Comparison of ENCODE assay signal across 22 mouse cellular contexts in the genomic region with DNA sequence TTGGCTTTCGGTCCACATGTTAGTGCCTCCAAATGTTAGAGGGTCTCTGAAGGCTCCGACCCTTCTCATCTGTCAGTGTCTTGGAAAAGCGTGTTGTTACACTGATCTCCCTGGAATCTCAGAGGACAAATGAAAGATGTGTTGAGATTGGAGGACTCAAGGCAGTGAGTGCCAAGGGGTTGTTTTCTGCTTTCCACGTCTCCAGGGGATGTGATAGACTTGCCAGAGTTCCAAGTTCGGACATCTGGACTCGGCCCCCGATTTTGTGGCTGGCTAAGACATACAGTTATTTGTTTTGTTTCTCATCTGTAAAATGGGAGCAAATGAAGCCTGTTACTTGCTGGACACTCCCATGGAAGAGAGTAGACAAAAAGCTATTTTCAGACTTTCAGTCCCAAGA. TPM values are rescaled to one million over a fixed set of nuclear protein-coding genes. Genes with fewer than 3 reads are reported as not detected.
"Had no signal": no experiment of that assay in that cellular context is flagged by ENCODE, and none has a peak within 500 bp of the region (broad histone marks: within the 10 kb centered on the region; RNA-seq: fewer than 3 reads in every experiment).

No protein-coding gene starts in this region.

- H3K4me2 ChIP-seq: lung, embryonic 15.5 days; midbrain, embryonic 11.5 days; midbrain, embryonic 13.5 days; midbrain, embryonic 15.5 days; neural tube, embryonic 13.5 days; neural tube, embryonic 15.5 days; stomach, embryonic 15.5 days had no signal

- H3K9me3 ChIP-seq: lung, embryonic 15.5 days; midbrain, embryonic 13.5 days; midbrain, embryonic 15.5 days; neural tube, embryonic 13.5 days; neural tube, embryonic 15.5 days; stomach, embryonic 15.5 days had no signal

- H3K4me3 ChIP-seq: lung, embryonic 15.5 days; megakaryocyte, embryonic 14.5 days; midbrain, embryonic 13.5 days; midbrain, embryonic 15.5 days; neural tube, embryonic 13.5 days; neural tube, embryonic 15.5 days; stomach, embryonic 15.5 days had no signal

- H3K36me3 ChIP-seq: lung, embryonic 15.5 days; midbrain, embryonic 13.5 days; midbrain, embryonic 15.5 days; neural tube, embryonic 13.5 days; neural tube, embryonic 15.5 days; stomach, embryonic 15.5 days had no signal

- H3K9ac ChIP-seq: lung, embryonic 15.5 days; midbrain, embryonic 13.5 days; midbrain, embryonic 15.5 days; neural tube, embryonic 13.5 days; neural tube, embryonic 15.5 days; stomach, embryonic 15.5 days had no signal

- DNase-seq: lung, adult 2 months; lung, postnatal 14 days; lung, postnatal 36 days; retina, postnatal 1 day; right cerebral cortex, adult 18-20 months; right cerebral cortex, postnatal 25 days; right cerebral cortex, postnatal 4 days; thymus, adult 2 months; thymus, postnatal 25 days; thymus, postnatal 4 days had no signal

- ATAC-seq: lung, postnatal 0 days; midbrain, embryonic 13.5 days; midbrain, embryonic 15.5 days had no signal

- H3K27ac ChIP-seq: lung, embryonic 15.5 days; macrophage; midbrain, embryonic 13.5 days; midbrain, embryonic 15.5 days; neural tube, embryonic 13.5 days; neural tube, embryonic 15.5 days; stomach, embryonic 15.5 days; stomach, postnatal 0 days had no signal

RNA-seq across cellular contexts. Expression of a gene that starts 2.0 kb away (rescaled TPM):
- total RNA-seq: megakaryocyte progenitor cell, adult 5-6 weeks had no signal
- polyA plus RNA-seq: macrophage had no signal
